Mouse (Mus musculus) heart, adult 11 months (tissue): Measurements from ENCODE around the gene Dcaf15.

Experiments used
- DNase-seq: peaks from one replicate; pipeline ENCODE4 v3.0.0; 2022

Dcaf15 gene

DNA sequence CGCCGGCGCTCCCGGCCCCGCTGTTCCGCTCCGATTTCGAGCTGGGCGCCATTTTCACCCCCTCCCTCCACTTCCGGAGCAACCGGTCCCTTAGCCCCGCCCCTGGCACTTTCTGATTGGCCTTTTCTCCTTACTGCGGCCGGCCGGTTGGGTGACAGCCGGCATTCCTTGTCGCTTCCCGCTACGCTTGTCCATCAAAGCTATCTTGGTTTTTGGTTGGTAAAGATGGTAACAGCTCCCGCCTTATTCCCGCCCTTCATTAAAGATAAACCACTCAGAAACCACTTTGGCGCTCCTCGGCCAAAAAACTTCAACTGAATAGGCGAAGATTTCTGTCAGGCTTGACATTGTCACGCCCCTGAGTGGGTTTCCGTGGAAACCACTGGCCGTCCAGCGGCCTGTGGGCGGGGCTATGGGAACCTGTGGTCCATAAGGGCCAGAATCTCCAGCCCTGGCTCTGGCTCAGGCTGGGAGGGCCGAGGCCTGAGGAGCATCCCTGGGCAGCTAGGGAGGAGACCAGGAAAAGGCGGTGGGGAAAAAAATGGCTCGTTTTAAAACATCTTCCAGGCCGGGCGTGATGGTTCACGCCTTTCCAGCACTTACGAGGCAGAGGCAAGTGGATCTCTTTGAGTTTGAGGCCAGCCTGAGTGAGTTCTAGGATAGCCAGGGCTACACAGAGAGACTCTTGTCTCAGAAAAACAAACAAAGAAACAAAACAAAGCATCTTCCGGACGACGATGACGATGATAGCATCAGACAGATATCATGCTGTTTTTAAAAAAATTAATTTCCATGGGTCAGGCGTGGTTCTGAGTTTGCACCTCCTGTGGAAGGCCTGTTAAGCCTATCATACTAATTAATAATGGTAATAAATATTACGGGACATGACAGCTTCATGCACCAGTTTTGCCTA is at the start of gene Dcaf15:
Dcaf15 (minus strand) TSS at position 72 of the 913 bp plus-strand sequence.
- DNase-seq: peak; percentile 100

DNA sequence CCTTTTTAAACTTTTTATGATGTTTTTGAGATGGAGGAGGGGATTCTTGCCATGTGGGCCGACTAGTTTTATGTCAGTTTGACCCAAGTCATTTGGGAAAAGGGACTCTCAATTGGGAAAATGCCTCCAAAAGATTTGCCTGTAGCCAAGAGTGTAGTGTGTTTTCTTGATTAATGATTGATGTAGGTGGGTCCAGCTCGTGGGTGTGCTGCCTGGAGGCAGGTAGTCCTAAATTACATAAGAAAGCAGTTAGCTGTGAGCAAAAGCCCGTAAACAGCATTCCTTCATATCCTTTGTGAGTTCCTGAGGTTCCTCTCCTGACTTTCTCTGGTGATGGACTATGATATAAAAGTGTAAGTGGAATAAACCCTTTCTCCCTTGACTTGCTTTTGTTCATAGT is 44.6 kb upstream of the Dcaf15 start:
- DNase-seq: no peak

DNA sequence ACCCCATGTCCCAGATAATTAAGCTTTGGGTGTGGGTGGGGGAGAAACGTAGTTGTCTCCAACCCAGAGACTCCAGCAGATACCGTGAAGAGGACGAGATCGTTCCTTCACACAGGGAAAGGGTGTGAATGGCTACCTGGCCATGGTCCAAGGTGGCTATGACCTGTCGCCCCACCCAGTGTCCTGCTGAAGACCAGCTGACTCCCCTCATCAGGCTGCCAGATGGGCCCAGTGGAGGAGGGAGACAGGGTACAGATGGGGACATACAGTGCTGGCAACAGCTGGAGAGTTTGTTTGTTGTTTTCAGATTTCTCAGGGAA is 43.9 kb upstream of the Dcaf15 start:
- no peak for DNase-seq

- DNase-seq: peak; percentile 99
Measured at GRCm38 (mm10) chr8:84147769-84148530, 43.4 kb upstream of the Dcaf15 start, which contains the start of the genes Cc2d1a and 4930432K21Rik. Cc2d1a (minus strand) TSS chr8:84147936. 4930432K21Rik (plus strand) TSS chr8:84148025.

GRCm38 (mm10) chr8:84147324-84147766 is 42.8 kb upstream of the Dcaf15 start:
- no peak for DNase-seq

DNA sequence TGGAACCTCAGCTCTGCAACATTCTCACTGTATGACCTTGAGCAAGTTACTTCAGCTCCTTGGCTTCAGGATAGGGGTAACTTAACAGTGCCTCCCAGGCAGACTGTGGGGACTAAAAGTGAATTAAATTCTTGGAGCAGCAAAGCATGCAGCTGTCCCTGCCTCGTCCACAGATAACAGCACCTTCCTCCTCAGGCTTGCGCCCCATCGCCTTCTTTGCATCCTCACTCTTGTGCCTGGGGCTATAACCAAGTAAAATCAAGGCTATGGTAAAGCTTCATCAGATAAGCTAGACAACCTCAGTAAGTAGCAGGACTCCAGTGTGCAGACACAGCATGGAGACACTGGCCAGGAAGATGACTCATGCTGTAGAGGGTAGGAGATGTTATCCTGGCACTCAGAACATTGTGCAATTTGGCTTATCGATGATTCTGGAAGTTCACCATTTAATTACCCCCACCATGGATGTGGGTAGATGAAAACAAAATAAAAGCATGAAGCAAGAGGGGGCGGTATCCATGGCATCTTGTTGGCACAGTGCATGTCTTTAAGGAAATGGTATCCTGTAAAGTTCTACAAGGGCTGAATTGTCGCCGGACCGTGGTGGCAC is 40.2 kb upstream of the Dcaf15 start:
- DNase-seq: no peak

DNA sequence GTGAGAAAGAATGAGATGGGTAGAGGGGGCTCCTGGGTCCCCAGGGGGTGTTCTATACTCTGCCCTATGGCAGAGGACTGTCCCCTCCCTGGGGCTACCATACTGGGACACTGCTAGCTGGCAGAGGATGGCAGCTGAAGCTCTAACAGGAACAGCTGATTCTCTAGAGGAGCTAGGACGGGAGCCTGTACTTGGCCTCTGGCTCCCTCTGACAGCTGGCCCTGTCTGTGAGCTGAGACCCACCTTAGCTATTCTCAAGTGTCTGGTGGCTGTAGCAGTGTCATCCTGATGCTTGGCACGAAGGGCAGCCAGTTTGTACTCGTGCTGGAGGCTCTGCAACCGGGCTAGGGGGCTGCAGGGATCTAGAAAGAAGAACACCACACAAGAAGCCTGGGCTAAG is 36.3 kb upstream of the Dcaf15 start:
- no peak for DNase-seq

- DNase-seq: no peak
Measured at GRCm38 (mm10) chr8:84137848-84138247, 33.3 kb upstream of the Dcaf15 start.

DNA sequence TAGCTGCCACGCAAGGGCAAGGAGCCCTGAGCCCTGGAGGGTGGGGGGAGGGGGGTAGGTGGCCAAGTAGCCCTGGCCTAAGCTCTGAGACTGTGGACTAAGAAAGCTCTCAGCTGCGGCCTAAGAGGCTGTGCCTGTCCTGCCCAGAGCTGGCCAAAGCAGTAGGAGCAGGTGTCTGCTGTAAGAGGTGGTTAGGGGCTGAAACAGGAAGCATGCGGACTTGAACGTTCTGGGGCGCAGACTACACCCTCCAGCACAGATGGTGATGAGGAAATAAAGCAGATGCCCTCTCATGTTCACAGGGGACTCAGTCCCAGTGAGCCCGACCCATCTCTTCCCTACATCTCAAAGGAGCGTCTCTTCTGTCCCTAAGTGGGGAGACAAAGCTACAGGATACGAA is 27.7 kb upstream of the Dcaf15 start:
- DNase-seq: no peak

- DNase-seq: peak; percentile 92
Measured at GRCm38 (mm10) chr8:84130806-84131205, 26.2 kb upstream of the Dcaf15 start.

GRCm38 (mm10) chr8:84128277-84128676 is 23.7 kb upstream of the Dcaf15 start:
- DNase-seq: no peak

DNA sequence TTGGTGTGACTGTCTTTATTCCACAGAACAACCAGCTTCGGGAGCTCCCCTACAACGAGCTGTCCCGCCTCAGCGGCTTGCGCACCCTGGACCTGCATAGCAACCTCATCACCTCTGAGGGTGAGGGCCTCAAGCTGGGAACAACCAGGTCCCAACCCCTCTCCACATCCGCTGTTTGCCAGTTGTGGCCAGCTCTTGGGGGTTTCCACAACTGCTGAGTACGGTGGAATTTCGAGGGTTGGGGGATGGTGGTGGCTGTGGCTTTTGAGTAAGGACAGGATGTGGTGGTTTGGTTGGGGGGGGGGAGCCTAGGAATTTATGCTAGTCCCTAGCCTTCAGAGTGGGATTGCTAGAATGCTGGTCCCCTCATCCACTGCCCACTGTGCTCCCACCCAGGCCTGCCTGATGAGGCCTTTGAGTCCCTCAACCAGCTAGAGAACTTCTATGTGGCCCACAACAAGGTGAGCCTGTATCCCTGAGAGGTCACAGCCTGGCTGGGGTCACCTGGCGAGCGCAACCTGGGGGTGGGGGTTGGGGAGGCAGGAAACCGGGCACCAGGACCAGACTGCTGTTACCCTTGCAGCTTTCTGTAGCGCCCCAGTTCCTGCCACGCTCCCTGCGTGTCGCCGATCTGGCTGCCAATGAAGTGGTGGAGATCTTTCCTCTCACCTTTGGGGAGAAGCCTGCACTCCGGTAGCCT is 22.8 kb upstream of the Dcaf15 start:
- peak; percentile 91 for DNase-seq

DNA sequence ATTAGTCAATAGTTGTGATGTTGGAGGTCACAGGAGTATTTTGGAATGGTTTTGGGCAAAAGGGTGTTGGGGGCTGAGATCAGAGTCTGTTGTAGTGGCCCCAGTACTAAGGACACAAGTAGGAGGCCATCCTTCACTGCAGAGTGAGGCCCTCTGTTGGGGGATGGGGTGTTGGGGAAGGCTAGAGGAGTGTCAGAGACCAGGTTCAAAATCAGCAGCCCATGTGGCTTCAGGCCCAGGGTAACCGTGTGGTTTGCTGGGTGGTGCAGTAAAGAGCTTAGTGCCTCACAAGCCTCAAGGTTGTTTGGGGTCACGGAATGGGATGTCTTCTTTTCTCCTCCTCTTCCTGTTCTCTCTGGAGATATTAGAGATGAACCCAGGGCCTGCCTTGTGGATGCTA is 22.2 kb upstream of the Dcaf15 start:
- peak; percentile 83 for DNase-seq

DNA sequence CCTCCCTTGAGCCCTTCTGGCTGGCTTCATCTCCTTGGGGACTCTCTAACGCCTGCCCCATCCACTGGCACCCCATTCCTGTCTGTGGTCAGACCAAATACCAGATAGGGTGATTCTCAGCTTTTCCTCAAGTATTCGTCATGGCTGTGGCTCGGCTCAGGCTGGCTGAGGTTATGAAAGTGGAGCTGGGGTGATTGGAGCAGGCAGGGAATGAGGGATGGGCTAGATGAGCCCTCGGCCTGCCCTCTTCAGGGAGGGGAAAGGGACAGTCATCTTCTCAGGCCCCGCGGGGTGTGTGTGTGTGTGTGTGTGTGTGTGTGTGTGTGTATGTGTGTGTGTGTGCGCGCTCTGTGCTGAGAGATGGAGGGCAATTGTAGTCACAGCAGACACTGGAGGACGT is 21.1 kb upstream of the Dcaf15 start, which contains the start of gene Podnl1:
Podnl1 (plus strand) TSS at position 334 of the 400 bp plus-strand sequence.
- peak; percentile 87 for DNase-seq

DNA sequence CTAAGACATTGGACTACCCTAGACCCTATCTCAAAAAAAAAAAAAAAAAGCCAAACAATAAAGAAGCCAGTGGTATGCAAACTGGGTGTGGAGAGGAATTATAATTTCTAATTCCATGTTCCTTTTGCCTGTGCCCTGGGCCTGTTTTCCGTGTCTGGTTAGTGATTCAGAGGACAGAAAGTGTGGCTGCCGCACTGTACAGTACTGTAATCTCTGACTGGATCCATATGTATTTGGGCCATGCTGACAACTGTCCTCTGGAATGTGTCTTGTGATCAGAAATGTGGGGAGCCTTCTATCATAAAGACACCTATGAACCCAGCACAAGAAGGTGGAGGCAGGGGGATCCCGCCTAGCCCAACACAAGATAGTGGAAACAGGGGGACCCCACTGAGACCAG is 17.6 kb upstream of the Dcaf15 start:
- no peak for DNase-seq

GRCm38 (mm10) chr8:84115646-84116045 is 11.1 kb upstream of the Dcaf15 start:
- no peak for DNase-seq

- DNase-seq: no peak
Measured at GRCm38 (mm10) chr8:84106216-84107040, 1.9 kb upstream of the Dcaf15 start.

DNA sequence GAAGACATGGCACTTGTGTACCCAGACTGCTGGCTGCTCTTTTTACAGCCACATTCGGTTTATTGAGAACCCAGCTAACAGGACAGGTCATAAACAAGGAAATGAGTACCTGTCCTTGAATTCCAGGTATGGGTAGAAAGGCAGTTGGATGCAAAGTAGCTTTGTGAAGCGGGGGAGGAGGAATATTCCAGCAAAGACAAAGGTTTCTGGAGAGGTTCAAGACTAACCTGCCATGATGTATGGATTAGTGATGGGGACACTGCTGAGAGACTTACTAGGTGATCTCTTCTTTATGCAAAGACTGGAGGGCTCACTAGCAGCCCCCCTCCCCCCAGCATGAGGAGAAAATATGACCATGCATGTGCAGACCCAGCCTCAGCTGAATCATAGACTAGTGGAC is 1.1 kb upstream of the Dcaf15 start:
- DNase-seq: peak; percentile 82

- no peak for DNase-seq
Measured at GRCm38 (mm10) chr8:84104221-84104620, 347 bp downstream of the Dcaf15 start.

GRCm38 (mm10) chr8:84103601-84104000 is 967 bp downstream of the Dcaf15 start:
- DNase-seq: peak; percentile 91

DNA sequence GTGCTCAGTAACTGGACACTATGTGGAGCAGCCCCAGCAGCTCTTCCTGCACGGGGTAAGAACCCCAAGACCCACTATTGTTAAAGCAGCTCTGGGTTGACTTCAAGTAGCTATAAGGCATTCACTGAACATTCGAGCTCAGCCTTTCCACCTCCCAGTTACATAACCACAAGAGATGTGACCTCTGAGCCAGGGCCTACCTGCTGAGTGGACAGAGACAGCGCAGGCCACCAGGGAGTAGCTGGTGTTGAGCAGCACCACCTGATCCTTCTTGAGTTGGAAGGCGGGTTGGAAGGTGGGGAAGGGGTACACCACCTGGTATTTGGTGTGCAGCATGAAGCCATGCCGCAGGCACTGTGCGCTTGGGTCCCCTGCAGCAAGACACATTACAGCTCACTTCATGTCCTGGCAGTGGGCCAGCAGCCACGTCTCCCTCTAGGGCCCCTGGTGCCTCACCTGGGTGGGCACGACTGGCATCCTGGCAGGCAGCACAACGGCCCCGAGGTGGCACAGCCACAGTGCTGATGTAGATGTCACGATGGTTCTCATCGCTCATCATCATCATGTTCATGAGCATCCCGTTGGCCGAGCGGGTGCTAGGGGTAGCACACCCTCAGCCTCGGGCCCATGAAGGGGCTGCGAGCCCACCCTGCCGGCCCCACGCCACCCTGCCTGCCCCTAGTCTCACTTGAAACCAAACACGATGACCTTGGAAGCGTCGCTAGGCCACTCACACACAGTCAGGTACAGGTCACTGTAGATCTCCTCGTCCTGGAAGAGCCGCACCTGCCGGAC is 2.9 kb downstream of the Dcaf15 start:
- DNase-seq: peak; percentile 91
